Mouse (Mus musculus): ENCODE results near the gene Zfp169.
"Not testable (repeated sequence)": the region's sequence is repeated elsewhere in the genome, so short reads cannot be mapped to it uniquely, and the experiment has no call there.

Zfp169 gene

DNA sequence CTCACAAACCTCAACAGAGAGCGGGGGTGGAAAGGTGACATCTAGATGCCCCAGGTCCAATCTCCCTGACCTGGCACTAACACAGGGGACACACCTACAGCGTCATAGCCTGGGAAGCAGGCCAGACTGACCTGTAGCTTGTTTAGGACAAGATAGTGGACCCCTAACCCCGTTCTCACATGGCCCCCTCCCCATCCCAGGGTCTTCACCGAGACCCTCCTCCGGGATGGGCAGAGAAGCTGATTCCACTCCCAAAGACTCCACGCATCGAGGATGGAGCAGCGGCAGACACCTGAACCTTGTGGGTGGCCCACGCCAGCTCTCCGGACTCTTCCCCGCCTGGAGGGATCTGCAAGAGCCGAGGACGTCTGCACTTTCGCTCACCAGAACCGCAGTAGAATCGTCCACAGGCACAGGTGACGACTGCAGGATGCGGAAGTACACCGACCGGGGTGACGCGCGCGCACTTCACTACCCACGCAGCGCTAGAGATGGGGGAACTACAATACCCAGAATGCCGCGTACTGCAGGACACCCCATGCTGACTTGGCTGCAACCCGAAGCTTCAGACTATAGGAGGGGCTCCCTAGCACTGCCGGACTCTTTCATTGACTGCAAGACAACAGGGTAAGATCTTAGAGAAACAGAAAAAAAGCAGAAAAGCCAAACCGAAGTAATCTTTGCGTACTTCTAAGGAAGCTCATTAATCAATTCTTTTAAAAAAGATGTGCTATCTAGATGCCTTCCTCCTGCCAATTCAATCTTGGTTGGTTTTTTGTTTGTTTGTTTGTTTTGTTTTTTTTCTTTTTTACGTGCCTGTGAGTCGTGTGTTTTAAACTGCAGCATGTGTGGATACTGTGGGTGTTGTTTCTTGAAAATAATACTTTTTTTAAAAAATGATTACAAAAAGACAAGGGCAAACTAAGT, at the start of gene Zfp169, which contains the start of gene A830005F24Rik:
Gene Zfp169, minus strand, starts transcription at position 449 of the 927 bp plus-strand sequence.
Gene A830005F24Rik, plus strand, starts transcription at position 568 of the 927 bp plus-strand sequence.
- peak; percentile 85 to 92 for DNase-seq

DNA sequence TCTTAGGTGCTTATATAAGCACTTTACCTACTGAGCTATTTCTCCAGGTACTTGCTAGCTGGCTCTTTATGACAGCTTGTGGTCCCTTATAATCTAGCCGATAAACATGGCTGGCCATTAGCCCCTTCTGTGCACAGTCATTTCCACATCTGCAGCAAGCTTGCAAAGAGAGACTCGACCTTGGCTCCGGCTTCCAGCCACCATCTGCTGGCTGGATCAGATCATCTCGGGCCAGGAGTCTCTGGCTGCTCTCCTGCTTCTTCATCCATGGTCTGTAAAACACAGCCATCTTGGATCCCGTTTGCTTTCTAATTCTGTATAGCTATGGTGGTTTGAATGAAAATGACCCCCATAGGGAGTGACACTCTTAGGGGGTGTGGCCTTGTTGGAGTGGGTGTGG, 49.1 kb upstream of the Zfp169 start:
- DNase-seq = no peak

DNA sequence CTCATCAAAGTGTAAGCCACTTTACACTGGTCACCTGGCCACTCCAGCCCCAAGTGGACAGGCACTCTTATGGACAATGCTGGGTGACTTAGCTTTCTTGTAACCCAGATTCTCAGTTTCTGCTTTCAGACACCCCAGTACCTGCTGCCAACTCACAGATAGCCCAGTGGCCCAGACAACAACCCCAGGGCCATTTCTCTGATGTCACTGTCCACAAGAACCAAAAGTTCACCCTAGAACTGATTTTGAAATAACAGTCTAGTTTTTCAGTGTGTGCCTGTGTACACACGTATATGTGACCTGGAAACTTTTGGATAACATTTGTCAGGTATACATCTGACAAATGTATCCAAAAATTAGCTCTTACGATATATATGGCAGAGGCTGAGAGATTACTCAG, 48.2 kb upstream of the Zfp169 start:
- no peak for DNase-seq

DNA sequence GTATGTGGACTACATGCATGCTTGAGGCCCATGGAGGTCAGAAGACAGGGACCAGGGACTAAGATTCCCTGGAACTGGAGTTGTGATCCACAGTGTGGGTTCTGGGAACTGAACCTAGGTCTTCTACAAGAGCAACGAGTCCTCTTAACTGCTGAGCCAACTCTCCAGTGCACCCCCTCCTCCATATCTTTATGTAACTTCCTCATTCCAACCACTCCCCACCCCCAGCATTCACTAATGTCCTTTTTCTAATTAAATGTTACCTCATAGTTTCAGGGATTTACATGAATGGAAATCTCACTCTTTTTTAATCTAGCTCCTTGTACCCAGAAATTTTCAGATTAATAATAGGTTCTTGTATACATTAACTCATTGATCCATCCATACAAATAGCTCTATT, 42.7 kb upstream of the Zfp169 start:
- DNase-seq = no peak

DNA sequence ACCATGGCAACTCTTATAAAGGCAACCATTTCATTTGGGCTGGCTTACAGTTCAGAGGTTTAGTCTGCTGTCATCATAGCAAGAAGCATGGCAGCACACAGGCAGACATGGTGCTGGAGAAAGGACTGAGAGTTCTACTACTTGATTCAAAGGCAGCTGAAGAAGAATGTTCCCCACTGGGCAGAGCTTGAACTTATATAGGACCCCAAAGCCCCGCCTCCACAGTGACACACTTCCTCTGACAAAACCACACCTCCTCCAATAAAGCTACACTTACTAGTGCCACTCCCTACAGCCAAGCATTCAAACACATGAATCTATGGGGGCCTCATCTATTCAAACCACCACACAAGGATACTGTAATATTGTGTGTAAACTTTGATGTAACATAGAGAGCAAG, 41.3 kb upstream of the Zfp169 start:
- no peak for DNase-seq

DNA sequence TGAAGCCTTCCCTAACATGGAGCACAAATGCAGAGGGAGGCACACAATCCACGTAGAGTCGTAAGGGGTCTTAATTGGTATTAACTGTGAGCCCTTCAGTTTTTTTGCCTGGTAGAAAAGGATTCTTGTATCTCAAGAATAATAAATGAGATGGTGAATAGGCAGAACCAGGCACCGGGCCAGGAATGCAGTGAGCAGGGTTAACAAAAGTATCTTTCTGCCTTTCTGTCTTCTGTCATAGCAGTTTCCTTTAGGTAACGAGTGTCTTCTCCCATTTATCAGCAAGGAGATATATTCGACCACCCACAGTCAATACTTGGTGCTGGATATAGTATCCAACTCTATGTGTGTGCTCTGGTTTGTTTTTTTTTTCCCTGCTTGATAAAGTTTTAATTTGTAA, 40.3 kb upstream of the Zfp169 start:
- DNase-seq = no peak

DNA sequence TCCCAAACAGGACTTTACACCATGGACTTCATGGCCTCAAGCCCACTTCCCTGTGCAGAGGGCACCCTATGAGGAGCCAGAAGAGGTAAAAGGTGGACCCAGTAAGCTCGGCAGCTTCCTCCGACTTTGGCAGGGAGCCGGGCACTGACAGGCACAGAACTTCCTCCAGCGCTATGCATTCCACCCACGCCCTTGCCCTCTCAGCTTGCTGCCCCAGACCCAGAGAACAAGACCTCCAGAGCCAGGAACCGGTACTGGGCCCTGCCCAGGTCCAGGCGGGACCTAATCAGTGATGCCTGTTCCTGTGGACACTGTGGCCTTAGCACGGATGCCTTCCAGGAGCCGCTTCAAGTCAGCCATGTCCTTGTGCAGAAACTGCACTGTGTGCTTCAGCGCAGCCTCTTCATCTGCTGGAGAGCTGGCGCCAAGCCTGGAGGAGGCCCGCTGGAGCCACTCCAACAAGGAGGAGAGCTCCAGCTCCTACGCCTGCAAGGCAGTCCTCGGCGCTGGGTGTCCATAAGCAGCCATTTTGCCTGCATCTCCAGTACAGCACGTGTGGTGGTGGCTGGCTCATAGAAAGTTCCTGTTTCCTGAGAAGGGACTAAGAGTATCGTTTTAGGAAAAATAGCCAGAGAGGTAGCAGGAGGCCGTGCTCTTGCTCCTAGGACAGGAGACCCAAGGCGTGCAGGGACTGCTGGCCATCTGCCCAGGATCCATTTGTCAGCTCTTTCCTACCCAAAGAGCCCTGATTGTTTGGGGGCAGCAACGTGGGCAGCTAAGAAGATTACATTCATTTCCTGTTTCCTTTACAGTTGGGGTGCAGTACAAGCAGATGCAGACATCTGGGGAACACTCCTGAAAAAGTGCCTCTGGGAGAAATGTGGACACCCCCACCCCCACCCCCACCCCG, 39.2 kb upstream of the Zfp169 start:
- no peak for DNase-seq

DNA sequence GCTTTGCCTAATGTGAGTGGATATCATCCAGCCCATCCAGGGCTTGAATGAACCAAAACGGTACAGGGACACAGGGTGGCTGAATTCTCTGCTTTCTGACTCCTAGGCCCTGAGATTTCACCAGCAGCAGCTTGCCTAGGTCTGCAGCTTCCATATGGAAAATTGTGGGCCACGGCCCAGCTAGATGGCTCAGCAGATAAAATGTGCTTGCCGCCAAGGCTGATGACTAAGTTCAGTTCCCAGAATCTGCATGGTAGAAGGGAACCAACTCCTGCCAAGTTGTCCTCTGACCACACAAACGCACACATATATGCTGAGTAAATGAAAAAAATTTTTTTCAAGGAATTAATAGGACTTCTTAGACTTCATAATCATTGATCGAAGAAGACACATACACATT, 35.0 kb upstream of the Zfp169 start:
- DNase-seq = no peak

DNA sequence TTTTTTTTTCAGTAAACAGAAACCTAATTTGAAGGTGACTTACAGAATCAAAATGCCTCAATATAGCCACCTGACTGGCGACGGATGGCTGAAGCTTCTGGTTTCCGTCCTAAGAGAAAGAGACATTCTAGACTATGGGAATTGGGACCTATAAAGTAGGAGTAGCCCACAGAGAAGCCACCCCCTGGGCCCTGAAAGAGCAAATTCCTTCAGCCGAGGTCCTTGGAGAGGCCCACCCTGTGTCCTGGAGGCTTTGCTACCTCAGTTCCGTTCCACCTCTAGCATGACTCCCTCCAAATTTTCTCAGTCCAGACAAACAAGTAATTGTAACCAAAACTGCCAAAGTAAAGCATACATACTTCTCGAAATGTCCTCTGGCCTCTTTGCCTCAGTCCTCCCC, 34.4 kb upstream of the Zfp169 start:
- DNase-seq = no peak

DNA sequence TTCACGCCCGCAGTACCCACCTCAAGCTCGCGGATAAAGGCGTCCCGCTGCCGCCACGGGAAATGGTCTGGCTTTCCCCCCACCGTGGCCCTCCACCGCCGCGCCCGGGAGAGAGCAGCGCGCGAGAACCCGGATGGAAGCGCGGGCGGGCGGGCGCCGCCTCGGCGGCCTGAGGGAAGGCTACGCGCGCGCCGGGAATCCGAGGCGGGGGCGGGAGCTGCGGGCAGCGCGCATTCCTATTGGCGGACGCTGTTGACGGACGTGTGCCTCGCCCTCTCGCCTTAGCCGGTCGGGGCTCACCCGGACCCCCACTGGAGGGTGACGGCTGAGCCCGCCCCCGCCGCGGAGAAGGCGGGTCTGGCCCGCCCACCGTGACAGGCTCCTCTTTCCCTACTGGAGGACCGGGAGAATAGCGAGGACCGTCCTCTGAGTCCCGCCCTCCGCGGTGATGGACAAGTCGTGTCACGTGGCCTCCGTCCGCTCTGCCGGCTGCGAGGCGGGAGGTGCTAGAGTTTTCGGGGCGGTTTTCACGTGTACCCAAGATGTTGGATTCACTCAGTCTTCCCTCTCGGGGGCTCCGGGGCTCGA, 33.2 kb upstream of the Zfp169 start:
- DNase-seq = peak; percentile 98 to 99

DNA sequence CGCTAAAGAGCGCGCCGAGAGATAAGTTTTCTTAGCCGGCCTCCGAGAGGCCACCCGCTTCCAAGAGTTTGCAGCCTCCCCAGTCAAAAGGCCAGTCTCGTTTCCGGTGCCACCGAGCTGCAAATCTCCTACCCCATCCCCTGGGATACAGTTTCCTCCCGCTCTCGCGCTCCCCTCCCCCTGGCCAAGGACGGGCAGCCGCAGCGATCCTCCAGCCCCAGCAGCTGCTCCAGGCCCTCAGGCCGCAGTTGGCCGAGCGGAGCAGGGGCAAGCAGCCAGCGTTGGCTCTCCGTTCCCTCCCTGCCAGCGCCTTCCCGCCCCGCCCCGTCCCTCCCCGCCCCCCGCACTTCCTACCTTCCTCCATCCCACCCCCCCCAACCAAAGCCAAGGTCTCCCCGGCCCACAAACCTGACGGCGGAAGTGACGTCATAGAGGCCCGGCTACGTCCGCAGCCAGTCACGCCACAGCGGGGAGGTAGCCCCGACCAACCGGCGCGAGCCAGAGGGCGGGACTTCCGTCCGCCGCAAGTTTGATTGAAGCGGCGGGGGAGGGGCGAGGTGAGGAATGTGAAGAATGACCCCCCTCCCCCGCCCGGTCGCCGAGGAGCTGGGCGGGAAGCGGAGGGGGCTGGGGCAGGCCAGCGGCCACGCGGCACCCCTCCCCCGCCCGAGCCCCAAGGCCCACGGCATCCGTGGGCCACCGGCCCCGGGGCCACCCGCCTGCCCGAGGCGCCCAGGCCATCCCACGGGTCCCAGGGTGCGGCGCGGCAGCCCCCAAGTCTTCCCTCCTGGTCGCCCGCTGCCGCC, 32.4 kb upstream of the Zfp169 start:
- peak; percentile 95 to 98 for DNase-seq

DNA sequence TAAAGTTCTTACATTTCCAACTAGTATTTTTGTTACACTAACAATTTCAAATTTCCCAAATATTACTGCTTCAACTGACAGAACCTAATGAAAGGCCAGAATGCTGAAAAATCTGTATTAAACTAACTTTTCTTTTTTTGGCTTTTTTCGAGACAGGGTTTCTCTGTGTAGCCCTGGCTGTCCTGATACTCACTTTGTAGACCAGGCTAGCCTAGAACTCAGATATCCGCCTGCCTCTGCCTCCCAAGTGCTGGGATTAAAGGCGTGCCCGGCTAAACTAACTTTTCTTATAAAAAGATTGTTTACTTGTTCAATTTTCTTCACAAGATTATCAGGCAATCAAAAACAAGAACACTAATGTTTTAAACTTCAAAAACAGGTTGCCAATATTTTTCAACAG, 31.6 kb upstream of the Zfp169 start:
- DNase-seq = no peak

DNA sequence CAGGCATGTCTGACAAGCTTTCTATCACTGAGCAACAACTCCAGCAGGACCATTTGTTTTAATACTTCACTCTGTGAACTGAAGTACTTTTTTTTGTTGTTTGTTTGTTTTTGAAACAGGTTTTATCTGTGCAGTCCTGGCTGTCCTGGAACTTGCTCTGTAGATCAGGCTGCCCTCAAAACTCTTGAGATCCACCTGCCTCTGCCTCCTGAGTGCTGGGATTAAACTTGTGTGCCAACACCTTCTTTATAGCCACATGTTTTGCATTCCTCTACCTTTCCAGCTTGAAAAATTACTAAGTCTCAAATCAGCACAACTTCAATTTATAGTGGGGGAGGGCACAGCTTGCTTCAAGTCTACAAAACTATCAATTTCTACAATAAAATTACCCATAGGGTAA, 31.1 kb upstream of the Zfp169 start:
- no peak for DNase-seq

DNA sequence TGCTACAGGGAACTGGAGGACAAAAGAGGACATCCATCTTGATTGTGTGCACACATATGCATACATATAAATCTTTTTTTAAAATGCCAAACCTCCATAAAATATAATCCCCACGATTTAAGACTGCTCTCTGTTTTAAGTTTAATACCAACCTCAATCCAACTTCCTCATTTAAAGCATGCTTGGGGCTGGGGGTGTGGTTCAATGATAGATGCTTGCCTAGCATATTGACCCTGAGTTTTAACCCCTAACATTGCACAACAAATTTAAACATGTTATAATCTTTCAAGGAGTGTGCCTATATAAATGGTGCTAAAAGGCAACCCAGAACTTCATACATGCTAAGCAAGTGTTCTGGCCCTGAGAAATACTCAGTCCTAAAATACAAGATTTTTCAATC, 27.2 kb upstream of the Zfp169 start:
- DNase-seq = no peak

DNA sequence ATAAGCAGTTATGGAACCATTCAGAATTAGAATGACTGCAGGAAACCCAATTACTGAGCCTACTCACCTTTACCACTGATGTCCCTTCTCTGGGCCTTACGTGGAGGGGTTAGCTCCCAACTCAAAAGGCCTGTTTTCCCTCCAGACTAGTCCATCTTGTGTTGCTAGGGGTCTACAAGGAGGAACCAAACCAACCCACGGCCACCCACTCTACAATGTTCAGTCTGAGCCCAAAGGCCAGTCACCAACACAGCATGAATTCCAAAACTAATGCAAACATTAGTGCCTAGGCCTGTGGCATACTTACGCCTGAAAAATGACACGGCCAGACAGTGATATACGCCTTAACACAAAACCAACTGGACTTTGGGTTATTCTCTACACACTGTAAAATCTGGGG, 20.2 kb upstream of the Zfp169 start:
- DNase-seq = no peak

DNA sequence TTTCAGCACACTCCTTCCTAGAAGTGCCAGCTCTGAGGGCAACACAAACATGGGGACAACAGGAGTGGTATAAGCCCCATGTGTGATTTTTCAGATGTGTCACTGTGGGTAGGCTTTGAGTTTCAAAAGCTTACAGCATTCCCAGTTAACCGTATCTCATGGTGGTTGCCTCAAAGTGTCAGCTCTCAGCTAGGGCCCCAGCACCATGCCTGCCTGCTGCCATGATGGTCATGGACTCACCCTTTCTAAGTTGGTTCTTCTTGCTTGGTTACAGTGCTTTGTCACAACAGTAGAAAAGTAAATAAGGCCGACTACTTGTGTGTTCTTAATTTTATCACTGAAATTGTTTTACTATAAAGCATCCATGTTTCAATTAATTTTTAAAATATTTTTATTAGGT, 18.2 kb upstream of the Zfp169 start:
- DNase-seq = no peak

DNA sequence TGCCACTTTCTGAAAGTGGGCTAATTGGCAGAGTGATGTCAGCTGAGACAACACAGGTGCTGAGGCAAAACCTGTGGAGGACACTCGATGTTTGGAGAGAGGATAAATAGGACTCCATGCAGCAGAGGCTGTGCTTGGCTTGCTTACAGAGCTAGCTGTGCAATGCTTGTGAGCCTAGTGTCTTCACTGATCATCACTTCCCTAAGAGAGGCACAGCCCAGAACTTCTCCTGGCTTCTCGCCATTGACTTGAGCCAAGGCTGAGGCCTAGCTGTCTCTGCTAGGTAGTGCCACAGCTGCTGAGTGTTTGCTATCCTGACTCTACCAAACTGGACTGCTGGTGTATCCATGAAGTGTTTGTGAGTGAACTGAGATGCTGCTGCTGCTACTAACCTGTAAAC, 17.4 kb upstream of the Zfp169 start:
- DNase-seq = no peak

DNA sequence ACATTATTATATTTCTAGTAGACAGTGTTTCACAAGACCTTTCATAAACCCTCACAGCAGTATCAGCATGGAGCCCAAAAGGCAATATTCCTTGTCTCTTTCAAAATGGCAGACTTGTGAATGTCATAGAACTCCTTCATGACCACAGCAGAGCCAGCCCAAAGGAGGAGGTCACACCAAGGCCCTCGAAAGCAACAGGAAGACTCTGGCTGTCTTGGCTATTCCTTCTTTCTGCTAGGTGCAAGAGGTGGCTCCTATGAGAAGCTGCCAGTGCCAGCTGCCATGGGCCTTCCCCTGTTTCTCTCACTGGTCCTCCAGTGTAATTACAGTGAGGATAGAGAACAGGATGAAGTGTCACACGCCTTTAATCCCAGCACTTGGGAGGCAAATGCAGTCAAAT, 15.8 kb upstream of the Zfp169 start:
- DNase-seq = no peak

DNA sequence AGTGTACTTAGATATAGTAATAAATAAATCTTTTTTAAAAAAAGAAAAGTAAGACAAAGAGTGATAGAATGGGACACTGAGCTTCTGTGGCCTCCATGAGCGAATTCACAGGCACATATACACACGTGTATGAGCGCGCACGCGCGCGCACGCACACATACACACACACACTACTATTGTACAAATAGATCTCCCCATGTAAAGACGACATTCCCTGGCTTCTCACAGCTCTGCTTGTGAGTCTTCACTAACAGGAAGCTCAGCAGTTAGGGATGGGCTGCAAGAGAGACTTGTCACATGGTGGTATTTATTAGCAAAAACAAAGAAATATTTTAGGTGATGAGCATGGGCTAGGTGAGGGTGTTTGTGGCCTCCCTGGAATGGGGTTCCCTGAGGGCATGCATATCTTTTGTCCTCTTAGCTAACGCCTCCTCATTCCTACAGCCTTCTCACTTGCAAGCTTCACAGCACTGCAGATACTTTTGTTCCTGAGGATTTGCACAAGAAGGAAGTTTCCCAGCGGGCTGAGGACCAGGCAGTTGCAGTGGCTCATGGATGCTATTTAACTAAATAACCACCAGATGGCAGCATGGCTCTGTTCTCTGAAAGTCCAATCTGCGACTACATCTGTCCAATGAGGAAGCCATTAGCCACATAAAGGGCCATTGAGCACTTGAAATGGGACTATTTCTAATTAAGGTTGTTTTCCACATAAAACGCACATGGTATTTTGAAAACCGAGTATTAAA, 15.0 kb upstream of the Zfp169 start:
- peak; percentile 25 to 33 for DNase-seq

DNA sequence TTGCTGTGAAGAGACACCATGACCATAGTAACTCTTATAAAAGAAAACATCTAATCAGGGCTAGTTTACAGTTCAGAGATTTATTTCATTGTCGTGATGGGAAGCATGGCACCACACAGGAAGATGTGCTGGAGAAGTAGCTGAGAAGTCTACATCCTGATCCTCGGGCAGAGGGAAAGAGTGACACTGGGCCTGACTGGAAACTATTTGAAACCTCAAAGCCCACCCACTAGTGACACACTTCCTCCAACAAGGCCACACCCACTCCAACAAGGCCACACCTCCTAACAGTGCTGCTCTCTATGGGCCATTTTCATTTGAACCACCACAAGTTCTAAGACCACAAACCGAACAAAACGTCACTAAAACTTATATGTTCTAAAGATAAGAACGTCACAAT, 12.5 kb upstream of the Zfp169 start:
- no peak for DNase-seq

DNA sequence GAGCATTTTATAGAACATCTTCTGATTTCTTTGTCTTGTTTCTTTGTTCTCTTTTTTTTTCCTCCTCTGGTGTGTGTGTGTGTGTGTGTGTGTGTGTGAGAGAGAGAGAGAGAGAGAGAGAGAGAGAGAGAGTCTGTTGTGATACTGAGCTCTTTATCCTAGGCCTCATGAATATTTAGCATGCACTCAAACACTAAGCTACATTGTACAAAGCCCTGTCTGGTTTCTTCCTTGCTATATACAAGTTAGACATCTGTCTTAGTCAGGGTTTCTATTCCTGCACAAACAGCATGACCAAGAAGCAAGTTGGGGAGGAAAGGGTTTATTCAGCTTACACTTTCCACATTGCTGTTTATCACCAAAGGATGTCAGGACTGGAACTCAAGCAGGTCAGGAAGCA, 5.9 kb upstream of the Zfp169 start:
- DNase-seq = not testable (repeated sequence)

DNA sequence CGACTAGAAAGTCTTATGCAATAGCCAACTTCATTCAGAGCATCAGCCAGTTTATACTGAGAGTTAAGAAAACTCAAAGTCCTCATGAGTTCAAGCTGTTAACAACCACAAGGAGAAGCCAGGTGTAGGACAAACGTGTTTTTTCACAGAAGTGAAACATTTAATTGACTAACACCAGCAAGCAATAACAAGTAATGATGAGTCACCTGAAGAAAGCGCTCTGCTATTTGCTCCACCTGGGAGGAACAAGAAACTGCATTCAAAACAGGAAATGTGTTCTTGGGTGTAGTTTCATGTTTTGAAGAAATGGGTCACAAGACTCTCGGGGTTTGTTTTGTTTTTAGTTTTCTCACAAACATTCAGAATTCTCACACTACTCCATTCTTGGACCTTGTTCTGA, 2.6 kb upstream of the Zfp169 start:
- DNase-seq = no peak

Measured in thymus, postnatal 36 days (tissue).